Mouse (Mus musculus): ENCODE data around the gene Hmx3. TPM values are rescaled to one million over a fixed set of nuclear protein-coding genes. Genes with fewer than 3 reads are reported as not detected.

Gene Hmx3
- polyA plus RNA-seq, 1 experiment from 2014 or later: 0.91 TPM

GRCm38 (mm10) chr7:131555301-131556081, 12.8 kb downstream of the Hmx3 start:
- TF ChIP-seq CTCF (IDR thresholded peaks at IDR 0.05; ENCODE audit: low read depth): peak; percentile 40; the same call in 1 of the 2 replicates
- peaks cover 90% of the 10 kb centered on the region for H3K27me3 ChIP-seq (replicated peaks; ENCODE audit: control insufficient read depth, insufficient read depth, low read length)

GRCm38 (mm10) chr7:131556116-131556515, 13.4 kb downstream of the Hmx3 start:
- WGBS: 2% methylated on average over 9 of the region's 9 CpGs
- TF ChIP-seq CTCF (IDR thresholded peaks at IDR 0.05; ENCODE audit: low read depth): no peak
- ATAC-seq: no peak
- 0 out of 2 replicates have a peak, but pooled peaks cover 4% of the 10 kb centered on the region for H3K4me1 ChIP-seq (replicated peaks; ENCODE audit: control insufficient read depth, insufficient read depth, low read length)
- H3K4me2 ChIP-seq (replicated peaks; ENCODE audit: low read depth): peak overlapping the region; percentile 45; the same call in 1 of the 2 replicates
- no peak overlapping the region for H3K9ac ChIP-seq (ENCODE audit: low read depth, low read length)
- H3K9me3 ChIP-seq (ENCODE audit: control insufficient read depth): no peaks in the 10 kb centered on the region
- peak overlapping the region; percentile 34 for H3K4me3 ChIP-seq (ENCODE audit: low read depth, low read length)
- H3K27ac ChIP-seq (ENCODE audit: low read depth, low read length): no peak overlapping the region
- H3K27me3 ChIP-seq (replicated peaks; ENCODE audit: control insufficient read depth, insufficient read depth, low read length): peaks cover 84% of the 10 kb centered on the region
- H3K36me3 ChIP-seq (ENCODE audit: control insufficient read depth, insufficient read depth): no peaks in the 10 kb centered on the region

More at GRCm38 (mm10) chr7:131555301-131556081, 12.8 kb downstream of the Hmx3 start:
- peak overlapping the region; percentile 45 for H3K4me2 ChIP-seq (replicated peaks; ENCODE audit: low read depth)
- no peaks in the 10 kb centered on the region for H3K36me3 ChIP-seq (ENCODE audit: control insufficient read depth, insufficient read depth)
- H3K9ac ChIP-seq (ENCODE audit: low read depth, low read length): no peak overlapping the region
- peak overlapping the region; percentile 34 for H3K4me3 ChIP-seq (ENCODE audit: low read depth, low read length)
- H3K4me1 ChIP-seq (replicated peaks; ENCODE audit: control insufficient read depth, insufficient read depth, low read length): 0 out of 2 replicates have a peak, but pooled peaks cover 4% of the 10 kb centered on the region
- no peak for ATAC-seq
- no peaks in the 10 kb centered on the region for H3K9me3 ChIP-seq (ENCODE audit: control insufficient read depth)
- no peak overlapping the region for H3K27ac ChIP-seq (ENCODE audit: low read depth, low read length)
- under 1% methylated on average over 68 of the region's 68 CpGs for WGBS

GRCm38 (mm10) chr7:131556541-131557271, 14.0 kb downstream of the Hmx3 start:
- Histone ChIP-seq H3K27me3 (replicated peaks; ENCODE audit: control insufficient read depth, insufficient read depth, low read length) (peaks cover 78% of the 10 kb centered on the region), H3K4me3 (ENCODE audit: low read depth, low read length) (peak overlapping the region; percentile 17), H3K9ac (ENCODE audit: low read depth, low read length) (no peak overlapping the region), H3K4me1 (replicated peaks; ENCODE audit: control insufficient read depth, insufficient read depth, low read length) (0 out of 2 replicates have a peak, but pooled peaks cover 4% of the 10 kb centered on the region), H3K36me3 (ENCODE audit: control insufficient read depth, insufficient read depth) (no peaks in the 10 kb centered on the region), H3K9me3 (ENCODE audit: control insufficient read depth) (no peaks in the 10 kb centered on the region), H3K27ac (ENCODE audit: low read depth, low read length) (no peak overlapping the region), H3K4me2 (replicated peaks; ENCODE audit: low read depth) (peak overlapping the region; percentile 46)
- ATAC-seq: no peak
- WGBS: 1% methylated on average over 37 of the region's 37 CpGs
- no peak for TF ChIP-seq CTCF (IDR thresholded peaks at IDR 0.05; ENCODE audit: low read depth)

- peaks cover 67% of the 10 kb centered on the region for H3K27me3 ChIP-seq (replicated peaks; ENCODE audit: control insufficient read depth, insufficient read depth, low read length)
These were observed 15.1 kb downstream of the Hmx3 start for GRCm38 (mm10) chr7:131557751-131558150.

GRCm38 (mm10) chr7:131559986-131560696, 17.5 kb downstream of the Hmx3 start, which contains the start of gene Bub3:
Bub3 (plus strand) TSS chr7:131560222.
- Histone ChIP-seq H3K36me3 (ENCODE audit: control insufficient read depth, insufficient read depth) (peaks cover 24% of the 10 kb centered on the region), H3K9ac (ENCODE audit: low read depth, low read length) (peak within 1 kb of the TSS; percentile 61), H3K27me3 (replicated peaks; ENCODE audit: control insufficient read depth, insufficient read depth, low read length) (peaks cover 43% of the 10 kb centered on the region), H3K4me1 (replicated peaks; ENCODE audit: control insufficient read depth, insufficient read depth, low read length) (0 out of 2 replicates have a peak, but pooled peaks cover 4% of the 10 kb centered on the region), H3K4me2 (replicated peaks; ENCODE audit: low read depth) (peak within 1 kb of the TSS; percentile 82), H3K27ac (ENCODE audit: low read depth, low read length) (peak within 1 kb of the TSS; percentile 65), H3K4me3 (ENCODE audit: low read depth, low read length) (peak within 1 kb of the TSS; percentile 71), H3K9me3 (ENCODE audit: control insufficient read depth) (no peaks in the 10 kb centered on the region)
- WGBS: under 1% methylated on average over 46 of the region's 51 CpGs
- peak; percentile 94 for ATAC-seq
- no peak for TF ChIP-seq CTCF (IDR thresholded peaks at IDR 0.05; ENCODE audit: low read depth)

More at GRCm38 (mm10) chr7:131557751-131558150, 15.1 kb downstream of the Hmx3 start:
- Histone ChIP-seq H3K9ac (ENCODE audit: low read depth, low read length) (no peak overlapping the region), H3K4me3 (ENCODE audit: low read depth, low read length) (no peak overlapping the region), H3K4me2 (replicated peaks; ENCODE audit: low read depth) (no peak overlapping the region), H3K27ac (ENCODE audit: low read depth, low read length) (no peak overlapping the region), H3K9me3 (ENCODE audit: control insufficient read depth) (no peaks in the 10 kb centered on the region), H3K36me3 (ENCODE audit: control insufficient read depth, insufficient read depth) (peaks cover 6% of the 10 kb centered on the region), H3K4me1 (replicated peaks; ENCODE audit: control insufficient read depth, insufficient read depth, low read length) (0 out of 2 replicates have a peak, but pooled peaks cover 4% of the 10 kb centered on the region)
- WGBS: 41% methylated on average over 2 of the region's 2 CpGs
- TF ChIP-seq CTCF (IDR thresholded peaks at IDR 0.05; ENCODE audit: low read depth): no peak
- no peak for ATAC-seq

All from intestine, postnatal 0 days (tissue).